Mouse (Mus musculus): Measurements from ENCODE around the gene Slc2a1. TPM values are rescaled to one million over a fixed set of nuclear protein-coding genes. Genes with fewer than 3 reads are reported as not detected.

The Slc2a1 gene
- total RNA-seq, 2 experiments from 2014 or later, result 9.1 to 12.9 TPM

DNA sequence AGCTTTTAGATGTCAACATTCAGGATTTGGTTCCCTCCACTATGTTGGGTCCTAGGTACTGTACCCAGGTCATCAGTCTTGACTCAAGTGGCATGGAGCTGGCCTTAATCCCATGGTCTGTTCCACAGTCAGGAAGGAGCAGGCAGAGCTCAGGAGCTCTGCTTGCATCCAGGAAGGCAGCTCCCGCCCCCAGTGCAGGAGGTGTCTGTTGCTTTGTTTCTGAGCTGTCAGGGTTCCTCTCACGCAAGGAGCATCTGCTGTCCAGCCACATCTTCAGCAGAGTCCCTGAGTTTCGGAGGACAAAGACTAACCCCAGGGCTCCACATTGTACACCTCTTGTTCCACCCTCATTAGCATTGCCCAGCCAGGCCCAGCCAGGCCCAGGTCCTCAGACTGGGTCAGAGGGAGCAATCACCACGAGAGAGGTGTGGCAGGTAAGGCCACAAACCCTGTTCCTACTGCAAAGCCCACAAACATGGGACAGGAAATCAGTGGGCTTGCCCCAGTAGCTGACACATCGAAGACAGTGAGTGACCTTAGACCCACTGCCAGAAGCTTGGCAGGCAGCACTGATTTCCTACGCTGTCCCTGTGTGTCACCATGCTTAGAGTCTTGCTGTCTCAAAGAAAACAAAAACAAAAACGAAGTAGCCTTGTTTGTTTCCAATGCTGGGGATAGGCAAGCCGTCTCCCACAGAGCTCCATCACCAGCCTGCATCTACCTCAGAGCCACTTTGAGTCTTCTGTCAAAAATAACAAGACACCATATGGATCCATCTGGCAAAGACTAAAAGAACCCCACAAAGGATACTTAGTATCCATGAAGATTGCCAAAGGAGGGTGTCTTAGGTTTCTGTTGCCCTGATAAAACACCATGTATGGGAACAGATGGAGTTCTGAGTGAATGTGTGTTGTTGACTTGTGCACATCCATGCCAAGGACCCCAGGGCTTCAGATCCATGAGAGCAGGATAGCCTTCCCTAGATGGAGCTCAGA, 10.0 kb upstream of the Slc2a1 start:
- peak; percentile 47 for DNase-seq

DNA sequence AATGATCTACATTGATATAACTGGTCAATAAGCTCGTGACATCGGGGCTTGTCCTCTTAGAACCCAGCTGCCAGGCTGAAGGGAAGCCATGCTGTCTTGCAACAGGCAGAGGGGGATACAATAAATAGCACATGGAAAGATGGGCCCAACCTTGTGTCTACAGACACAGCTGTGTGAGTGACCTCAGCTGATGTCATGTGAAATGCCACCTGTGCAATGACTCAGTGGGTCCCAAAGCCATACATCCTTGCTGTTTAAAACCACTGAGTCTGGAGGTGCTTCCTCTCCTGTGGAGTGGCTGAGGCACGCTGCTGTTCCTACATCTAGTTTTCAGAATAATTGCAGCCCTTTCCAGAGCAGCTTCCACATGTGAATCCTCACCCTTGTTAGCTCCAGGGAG, 7.1 kb upstream of the Slc2a1 start:
- DNase-seq, result no peak

DNA sequence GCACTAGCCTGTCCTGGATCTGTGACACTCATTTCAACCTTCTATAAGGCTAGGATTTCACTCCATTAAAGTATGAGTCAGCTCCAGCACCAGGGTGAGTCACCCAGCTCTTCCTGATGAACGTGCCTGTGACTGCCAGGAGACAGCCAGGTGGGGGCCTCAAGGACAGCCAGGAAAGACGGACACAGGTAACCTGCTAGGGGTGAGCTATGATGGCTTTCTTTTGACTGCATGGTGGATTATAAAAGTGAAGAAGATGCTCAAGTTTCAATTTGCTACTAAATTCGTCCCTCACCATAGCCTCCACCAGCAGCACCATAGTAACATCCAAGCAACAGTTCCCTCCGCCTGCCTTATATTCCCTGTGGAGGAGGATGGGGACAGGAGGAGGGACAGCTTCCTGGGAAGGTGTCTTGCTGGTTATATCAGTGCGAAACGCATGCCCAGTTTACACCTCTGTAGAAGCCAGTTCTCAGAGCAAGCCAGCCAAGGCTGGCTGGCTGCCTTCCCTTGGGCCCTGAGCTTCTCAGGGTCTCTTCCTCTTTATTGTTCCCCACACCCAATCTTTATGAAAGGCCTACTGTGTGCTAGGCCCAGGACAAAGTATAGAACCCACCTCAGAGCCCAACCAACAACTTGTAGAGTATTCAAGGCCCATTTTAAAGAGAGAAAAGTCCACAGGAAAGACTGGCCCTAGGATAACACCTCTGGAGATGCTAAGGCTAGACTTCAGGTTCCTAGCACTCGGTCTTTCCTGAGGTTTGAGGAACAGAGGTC, 6.0 kb upstream of the Slc2a1 start:
- no peak for DNase-seq

DNA sequence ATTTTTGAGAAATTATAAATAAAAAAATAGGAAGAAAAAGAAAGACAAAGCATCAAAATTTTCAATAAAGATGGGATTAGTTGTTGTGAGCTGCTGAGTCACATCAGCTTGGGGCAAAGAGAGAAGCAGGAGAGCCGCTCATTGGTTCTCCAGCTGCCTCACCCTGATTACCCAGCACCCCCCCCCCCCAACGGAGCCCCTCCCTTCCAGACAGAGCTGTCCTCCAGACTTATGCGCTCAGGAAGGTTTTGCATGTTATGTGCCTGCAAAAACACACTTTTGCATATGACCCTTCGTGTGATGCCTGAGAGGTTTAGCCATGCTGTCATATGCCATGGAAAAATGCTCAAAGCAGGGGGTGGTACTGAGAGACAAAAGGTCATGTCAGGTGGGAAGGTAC, 3.7 kb upstream of the Slc2a1 start:
- DNase-seq, result no peak

DNA sequence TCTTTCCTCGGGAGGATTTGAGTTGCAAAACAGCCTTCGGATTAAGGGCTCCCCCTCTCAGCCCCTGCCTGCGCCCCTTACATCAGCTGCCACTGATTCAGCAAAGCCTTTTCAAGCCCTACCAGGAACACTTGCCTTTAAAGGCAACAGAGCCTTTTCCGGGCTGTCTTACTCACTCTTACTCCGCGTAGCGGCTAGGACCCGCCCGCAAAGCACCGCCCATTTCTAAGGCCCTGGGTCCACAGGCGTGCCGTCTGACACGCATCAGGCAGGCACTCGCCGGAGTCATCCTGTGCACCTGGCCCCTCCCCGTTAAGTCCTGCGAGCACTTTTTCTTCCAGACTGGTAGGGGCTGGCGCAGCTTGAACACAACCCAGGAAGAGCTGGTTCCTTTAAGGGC, 2.8 kb upstream of the Slc2a1 start:
- peak; percentile 72 for DNase-seq

DNA sequence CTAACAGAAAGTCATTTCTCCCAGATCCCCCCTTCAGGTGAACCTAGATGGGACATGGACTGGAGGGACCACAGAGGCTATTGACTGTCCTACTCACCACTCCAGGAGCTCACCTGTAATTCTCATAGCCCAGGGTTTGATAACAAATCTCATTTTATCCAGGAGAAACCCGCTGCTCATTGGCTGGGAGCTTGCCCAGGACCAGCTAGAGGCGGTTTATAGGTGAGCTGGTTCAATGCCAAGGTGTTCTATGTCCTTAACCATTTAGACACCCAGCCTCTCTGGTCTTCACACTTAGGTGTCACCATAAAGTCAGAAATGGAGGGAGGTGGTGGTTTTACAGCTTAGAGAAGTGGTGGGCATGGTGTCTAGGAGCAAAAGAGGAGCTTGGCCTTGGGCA, 644 bp upstream of the Slc2a1 start:
- no peak for DNase-seq

DNA sequence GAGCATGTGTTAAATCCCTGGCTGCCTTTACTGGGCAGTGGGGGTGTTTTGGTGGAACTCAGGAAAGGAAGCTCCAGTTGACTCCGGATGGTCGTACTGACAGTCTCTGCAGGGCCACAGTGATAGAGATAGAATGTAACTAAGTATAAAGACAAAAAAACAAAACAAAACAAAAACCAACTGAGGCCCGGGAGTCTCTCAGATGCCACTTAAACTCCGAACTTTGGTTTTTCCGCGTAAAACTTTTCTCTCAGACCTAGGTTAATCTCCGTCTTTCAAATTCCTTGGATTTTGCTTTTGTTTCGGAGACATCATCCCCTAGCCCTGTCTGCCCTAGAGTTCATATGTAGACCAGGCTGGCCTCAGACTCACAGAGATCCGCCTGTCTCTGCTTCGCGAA, 1.1 kb downstream of the Slc2a1 start:
- DNase-seq, result no peak

DNA sequence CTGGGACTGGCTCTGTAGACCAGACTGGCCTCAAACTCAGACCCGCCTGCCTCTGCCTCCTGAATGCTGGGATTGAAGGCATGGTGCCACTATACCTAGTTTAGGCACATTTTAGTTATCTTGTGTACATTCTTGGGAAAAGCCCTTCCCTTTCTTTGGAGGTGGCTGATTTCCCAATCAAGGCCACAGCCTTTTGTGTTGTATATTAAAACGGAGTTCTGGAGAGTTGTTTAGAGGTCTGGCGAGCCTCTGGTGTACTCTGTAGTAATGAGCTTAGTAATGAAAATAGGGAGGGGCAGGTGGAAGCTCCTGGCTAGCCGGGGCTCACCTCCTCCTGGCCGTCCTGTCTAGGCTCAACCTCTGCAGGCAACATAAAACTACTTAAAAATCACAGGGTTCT, 2.0 kb downstream of the Slc2a1 start:
- DNase-seq, result no peak

DNA sequence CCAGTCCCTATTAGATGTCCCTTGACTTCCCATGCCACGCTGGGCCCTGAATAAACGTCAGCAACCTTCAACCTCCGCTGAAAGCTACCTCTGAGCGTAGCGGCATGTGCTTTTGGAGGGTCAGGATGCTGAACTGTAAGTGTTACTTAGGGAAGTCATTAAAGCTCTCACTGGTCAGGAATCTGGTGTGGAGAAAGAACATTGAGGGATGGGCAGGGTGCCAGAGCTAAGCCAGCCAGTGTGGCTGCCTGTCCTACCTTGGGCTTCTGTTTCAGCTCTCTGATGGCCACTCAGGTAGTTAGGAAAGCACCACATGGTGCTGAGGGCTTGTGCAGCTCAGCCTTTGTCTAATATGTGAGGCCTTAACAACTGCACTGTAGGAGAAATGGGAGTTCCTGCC, 2.9 kb downstream of the Slc2a1 start:
- DNase-seq, result no peak

DNA sequence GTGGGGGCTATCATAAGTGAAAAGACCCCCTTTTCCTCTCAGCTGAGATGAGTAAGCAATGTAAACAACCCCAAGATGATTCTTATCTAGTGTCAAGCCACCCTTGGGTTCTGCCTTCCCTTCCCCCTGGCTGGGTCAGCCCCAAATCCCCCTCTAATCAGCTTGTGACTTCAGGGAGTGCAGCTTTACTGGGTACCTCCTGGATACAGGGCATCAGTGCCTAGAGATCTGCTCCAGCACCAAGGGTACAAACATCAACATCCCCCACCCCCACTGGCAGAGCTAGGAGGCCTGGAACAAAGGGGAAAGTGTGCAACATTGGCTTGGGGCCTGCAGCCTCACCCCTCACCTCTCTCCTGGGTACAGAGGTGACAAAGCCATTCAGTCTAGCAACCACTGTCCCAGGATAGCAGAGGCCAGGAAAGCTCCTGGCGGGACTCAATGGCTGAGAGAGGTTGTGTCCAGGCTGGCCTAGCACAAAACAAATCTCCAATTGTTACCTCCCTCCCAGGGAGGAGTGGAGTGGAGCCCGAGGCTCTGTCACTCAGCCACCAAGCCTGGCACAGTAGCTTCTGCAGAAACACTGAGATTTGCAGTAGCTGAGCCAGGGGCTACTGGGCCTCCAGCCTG, 3.9 kb downstream of the Slc2a1 start:
- DNase-seq, result no peak

DNA sequence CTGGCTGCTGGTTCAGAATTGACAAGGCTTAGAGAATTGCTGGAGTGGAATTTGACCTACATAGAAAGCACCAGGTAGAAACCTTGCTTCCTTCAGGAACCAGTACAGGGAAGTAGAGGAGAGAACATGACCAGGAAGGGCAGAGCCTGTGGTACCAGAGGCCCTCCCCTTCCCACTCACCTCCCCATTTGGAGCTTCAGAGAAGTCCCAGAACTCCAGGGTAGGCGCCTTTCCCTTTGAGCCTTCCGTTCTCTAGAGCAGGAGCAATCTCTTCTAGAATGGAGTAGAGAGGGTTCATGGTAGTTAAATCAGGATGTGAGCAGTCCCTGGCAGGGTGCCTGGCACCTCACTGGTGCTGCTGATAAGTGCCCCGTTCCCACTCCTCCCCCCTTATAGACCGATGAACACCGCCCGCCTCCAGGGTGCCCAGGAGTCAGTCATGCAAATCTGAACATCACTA, 7.1 kb downstream of the Slc2a1 start:
- no peak for DNase-seq

DNA sequence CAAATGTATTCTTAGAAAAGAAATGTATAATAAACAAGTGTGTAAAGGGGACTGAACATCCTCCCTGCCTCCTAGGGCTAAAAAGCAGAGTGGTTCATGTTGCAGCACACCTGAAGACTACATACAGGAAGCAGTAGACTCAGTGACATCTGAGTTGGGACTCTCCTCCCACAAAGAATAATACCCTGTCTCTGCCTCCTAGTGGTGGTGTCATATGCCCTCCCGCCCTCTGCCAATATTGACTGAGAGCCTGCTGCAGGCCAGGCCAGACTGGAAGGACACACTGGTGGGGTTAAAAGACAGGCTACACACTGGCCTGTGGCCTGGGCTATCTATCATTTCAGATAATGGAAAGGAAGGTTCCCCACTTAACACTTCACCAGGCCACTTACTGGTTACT, 7.8 kb downstream of the Slc2a1 start:
- no peak for DNase-seq

DNA sequence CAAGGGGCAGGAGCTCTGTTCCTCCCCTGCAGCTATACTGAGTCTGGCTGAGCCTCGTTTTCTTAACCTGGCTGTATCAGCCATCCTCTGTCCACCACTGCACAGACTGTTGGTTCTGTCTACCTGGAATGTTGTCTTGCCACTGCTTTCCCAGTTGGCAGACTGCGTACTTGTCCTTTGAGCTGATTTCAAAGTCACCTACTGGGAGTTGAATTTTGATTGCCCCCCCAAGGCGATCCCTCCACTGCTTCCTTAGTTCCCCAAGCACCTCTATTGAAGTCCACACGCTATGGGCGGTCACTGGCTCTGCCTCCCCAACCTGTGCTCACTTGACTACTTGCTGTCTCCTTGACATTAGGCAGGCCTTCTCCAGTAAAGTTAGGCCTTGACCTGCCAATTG, 9.1 kb downstream of the Slc2a1 start:
- DNase-seq, result no peak

DNA sequence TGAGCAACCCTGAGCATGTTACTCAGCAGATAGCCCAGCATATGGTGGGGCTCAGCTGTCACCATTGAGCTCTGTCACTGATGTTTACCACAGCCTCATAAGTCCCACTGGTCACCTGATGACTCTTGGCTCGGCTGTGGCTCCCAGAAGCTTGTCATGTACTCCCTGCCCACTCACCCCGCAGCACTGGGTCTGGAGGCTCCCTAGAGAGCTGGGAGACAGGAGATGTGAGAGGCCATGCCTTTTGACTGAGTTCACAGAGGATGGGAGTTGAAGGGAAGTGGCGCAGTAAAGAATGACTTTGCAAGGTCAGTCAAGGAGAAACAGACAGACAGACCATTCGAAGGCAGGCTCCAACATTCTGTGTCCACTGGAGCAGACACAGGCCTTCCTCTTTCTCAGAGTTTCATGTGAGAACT, 10.2 kb downstream of the Slc2a1 start:
- no peak for DNase-seq

DNA sequence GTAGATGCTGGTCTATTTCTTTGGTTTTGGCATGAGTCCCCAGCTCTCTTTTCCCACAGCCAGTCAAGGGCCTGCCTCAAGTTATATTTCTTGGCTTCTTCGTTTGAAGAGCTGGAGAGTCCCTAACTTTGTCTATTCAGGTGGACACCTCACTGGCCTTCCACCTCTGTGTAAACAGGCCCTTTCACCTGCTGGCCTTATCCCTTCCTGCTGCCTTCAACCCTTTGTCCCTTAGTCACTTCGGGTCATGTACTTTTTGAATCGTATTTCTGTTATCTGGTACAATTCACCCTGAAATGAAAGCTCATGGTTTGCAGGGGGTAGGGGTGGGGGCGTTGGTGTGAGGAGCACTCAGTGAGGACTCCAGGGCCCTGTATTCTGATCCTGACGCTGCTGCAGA, 10.8 kb downstream of the Slc2a1 start:
- no peak for DNase-seq

DNA sequence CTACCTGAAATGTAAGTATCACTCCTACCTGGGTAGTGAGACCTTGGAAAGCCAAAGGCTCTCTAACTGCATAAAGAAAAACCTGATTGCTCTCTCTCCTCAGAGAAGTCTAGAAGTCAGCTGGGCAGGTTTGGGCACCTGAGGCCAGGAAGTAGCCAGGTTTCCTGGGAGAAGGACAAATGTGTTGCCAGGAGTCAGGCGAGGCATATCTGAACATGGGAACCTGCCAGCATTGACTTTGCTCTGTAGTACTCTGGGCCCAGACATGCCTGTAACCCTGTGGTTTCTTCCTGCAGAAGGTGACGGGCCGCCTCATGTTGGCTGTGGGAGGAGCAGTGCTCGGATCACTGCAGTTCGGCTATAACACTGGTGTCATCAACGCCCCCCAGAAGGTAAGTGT, 11.6 kb downstream of the Slc2a1 start:
- no peak for DNase-seq

DNA sequence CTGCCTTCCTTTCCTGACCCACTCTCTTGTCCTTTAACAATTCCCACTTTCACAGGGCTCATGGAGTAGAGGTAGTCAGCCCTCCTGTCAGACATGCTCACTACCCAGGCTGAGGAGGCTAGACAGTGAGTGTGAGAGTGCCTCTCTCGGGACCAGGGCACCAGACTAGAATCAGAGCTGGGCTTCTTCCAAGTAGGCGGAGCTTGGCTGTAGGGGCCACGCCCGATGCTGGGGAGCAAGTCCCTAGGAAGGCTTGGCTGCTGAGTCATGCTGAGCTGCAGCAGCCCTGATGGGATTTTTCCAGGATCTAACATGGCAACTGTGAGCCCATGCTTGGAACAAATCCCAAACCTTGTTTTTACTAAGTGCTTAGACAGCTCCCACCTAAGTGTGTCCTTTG, 12.7 kb downstream of the Slc2a1 start:
- peak; percentile 92 for DNase-seq

DNA sequence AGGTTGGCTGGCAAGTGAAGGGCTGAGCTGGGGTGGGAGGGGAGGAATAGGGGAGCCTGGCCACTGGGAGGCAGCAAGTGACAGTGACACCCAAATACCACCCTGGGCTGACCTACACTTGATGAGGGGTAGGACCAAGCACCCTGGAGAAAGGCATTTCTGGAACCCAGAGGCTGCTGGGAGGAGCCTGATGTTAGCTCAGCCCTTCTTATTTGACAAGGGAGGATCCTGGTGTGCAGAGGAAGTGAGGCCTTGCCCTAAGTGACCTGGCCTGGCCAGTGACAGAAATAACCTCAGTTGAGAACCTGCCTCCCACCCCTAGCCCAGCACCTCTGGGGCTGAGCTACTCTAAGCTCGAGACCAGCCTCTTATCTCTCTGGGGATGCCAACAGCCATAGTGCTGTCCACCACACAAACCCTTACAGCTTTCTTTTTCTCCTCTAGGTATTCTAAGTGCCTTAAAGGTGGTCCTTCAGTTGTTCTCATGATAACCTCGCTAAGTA, 16.3 kb downstream of the Slc2a1 start:
- no peak for DNase-seq

DNA sequence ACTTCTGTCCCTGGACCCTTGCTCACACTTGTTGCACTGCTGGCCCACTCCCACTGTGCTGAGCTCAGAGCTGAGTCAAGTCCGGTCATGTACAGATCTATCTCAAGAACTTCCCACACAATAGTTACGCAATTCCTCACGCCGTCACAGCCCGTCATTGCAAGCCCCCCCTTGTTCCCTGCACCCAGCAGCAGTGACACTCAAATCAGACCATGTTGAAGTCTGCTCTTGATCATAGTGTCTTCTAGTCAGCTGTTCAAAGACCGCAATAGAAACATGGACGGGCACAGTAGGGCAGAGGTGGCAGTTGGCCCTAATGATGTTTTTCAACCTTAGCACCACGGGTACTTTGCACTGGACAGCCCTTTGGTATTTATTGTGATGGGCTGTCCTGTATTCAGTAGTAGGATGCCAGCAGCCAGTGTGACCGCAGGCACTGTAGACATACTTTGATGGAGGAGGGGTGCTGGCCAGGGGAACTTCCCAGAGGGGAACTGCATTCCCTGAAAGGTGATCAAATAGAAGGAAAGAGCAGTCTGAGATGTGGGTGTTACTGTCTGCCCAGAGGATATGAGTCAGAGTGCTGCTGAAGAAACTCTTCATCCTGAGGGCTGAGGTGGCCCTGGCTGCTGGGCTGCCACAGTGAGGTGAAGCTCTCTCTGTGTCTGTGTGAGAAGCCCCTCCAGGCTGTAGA, 17.2 kb downstream of the Slc2a1 start:
- DNase-seq, result no peak

DNA sequence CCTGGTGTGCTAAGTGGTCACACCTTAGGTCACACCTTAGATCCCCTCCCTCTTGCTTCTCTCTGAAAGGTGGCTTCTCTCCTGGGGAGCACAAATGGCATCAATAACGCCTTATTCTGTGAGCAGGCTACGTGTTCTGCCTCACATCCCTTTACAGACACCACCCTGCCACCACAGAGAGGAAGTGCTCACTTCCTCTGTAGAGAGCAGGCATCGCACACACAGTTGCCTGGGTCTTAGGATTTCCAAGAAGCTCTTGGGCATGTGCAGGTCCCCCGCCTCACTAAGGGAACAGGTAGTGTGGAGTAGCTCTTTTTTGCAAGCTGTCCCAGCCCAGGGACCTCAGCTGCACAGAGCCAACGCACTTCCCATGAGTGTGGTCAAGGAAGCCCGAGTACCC, 18.7 kb downstream of the Slc2a1 start:
- no peak for DNase-seq

DNA sequence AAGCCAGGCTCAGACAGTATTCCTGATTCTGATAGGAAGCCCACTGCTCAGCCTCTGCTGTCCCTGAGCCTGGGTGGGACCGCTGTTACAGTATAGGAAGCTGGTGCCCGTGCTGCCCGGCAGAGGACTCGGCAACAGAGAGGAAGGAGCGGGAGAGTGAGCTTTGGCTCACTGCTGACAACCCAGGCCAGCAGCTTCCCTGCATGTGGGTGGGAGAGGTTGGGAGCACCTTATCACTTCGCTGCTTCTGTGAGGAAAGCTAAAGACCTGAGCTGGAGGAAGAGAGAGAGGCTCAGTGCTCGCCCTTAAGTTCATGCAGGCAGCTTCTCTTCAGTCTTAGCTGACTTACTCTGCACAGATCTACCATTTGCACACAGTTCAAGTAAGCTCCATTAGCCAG, 20.0 kb downstream of the Slc2a1 start:
- DNase-seq, result no peak

DNA sequence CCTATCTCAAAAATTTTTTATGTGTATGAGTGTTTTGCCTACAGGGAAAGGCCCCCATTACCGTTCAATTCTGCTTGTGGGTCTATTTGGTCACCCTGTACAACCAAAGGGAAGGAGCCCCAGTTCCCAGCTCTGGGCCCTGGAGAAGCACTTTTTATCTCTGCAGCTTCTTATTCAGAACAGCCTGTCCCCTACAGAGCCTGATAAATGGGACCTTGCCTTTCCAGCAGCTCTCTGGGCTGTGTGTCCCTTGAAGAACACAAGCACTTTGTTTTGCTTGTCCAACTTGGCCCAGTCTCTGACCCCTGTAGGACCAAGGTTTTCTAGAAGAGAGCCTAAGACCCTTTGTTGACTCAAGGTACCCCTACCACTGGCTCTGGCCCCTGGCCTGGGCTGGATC, 20.6 kb downstream of the Slc2a1 start:
- DNase-seq, result no peak
